Mouse (Mus musculus): ENCODE data around the gene Ncf2. TPM values are rescaled to one million over a fixed set of nuclear protein-coding genes. Genes with fewer than 3 reads are reported as not detected.

Ncf2 gene
- polyA plus RNA-seq, 1 experiment = 2.7 TPM

DNA sequence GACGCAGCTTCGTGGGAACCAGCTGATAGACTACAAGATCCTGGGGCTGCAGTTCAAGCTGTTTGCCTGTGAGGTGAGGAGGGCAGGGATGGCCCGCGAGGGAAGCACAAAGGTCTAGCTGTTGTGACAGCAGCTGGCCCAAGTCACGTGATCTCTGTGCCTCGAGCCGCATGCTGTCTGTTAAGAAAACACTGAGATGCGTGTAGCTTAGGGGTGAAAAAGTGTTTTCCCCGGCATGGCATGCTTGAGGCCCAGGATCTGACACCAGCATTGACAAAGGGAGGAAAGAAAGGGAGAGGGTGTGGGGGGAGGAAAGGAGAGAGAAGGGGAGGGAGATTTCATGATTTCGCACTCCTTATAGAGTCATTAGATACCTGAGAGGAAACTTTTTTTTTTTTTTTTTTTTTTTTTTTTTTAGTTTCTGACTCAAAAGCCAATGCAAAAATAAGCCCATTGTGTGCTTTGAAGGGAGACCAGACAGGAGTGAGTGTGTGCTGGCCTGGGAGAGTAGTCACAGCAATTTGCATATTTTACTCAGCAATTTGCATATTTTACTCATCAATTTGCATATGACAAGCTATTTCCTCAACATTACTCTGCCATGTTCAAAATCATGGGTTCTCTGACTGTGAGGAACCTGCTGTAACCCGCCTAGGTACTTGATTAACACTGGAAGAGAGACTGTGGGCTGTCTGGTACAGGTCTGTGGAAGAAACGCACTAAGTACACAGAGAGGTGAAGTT is 17.2 kb downstream of the Ncf2 start:
- 61% methylated on average over 12 of the region's 12 CpGs for WGBS
- no peak for TF ChIP-seq POLR2A (IDR thresholded peaks at IDR 0.05; ENCODE audit: borderline replicate concordance, insufficient read depth, low read length)
- TF ChIP-seq CTCF (IDR thresholded peaks at IDR 0.05; ENCODE audit: borderline replicate concordance, insufficient read depth, low read depth, low read length) = no peak
- no peak overlapping the region for H3K27ac ChIP-seq (ENCODE audit: insufficient read depth, low read length)

DNA sequence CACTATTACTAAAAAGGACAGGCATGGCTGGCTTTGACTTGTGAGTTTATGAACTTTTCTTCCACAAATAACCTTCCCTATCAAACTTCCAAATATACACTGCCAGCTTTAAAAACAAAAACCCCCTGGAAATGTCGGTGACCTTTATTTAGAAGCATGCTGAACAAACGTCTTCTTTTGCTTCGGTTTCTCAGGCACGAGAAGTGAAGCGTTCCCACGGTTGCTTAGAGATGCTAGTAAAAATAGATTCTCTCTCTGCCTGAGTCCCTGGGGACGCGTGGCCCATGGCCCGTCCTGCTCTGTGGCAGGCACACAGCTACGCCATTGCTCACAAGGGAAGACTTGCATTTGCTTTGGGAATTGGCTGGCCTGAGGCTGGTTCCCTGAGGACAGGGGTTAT is 17.8 kb downstream of the Ncf2 start:
- no peaks in the 10 kb centered on the region for H3K27me3 ChIP-seq (ENCODE audit: control insufficient read depth, insufficient read depth, low read length)
- WGBS = 17% methylated on average over 10 of the region's 10 CpGs
- no peak overlapping the region for H3K27ac ChIP-seq (ENCODE audit: insufficient read depth, low read length)
- H3K4me1 ChIP-seq (ENCODE audit: control insufficient read depth, insufficient read depth, low read length) = peaks cover 3% of the 10 kb centered on the region; the same call in 1 of the 2 replicates
- H3K4me3 ChIP-seq (replicated peaks; ENCODE audit: insufficient read depth, low read depth, low read length) = no peak overlapping the region
- no peak for TF ChIP-seq CTCF (IDR thresholded peaks at IDR 0.05; ENCODE audit: borderline replicate concordance, insufficient read depth, low read depth, low read length)
- no peak for TF ChIP-seq POLR2A (IDR thresholded peaks at IDR 0.05; ENCODE audit: borderline replicate concordance, insufficient read depth, low read length)
- no peak for DNase-seq

More for the DNA sequence above, 17.2 kb downstream of the Ncf2 start:
- Histone ChIP-seq H3K27me3 (ENCODE audit: control insufficient read depth, insufficient read depth, low read length) (no peaks in the 10 kb centered on the region), H3K4me3 (replicated peaks; ENCODE audit: insufficient read depth, low read depth, low read length) (no peak overlapping the region), H3K4me1 (ENCODE audit: control insufficient read depth, insufficient read depth, low read length) (peaks cover 3% of the 10 kb centered on the region; the same call in 1 of the 2 replicates)
- no peak for DNase-seq

DNA sequence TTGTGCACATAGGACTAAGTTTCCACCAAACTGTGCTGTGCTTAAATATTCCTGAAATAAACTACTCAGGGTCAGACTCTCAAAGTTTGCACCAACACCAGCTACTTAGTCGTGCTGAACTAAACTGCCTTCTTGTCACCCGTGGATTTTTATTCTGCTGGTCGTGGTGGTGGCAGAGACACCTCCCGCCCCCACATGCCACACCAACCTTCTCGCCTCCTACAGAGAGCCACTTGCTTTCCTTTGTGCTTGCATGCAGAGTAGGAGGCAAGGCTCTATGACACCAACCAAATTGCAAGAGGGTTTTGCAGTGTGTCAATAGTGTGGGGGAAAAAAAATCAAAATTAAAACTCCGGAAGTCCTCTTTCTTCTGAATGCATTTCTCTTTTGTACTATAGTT is 19.6 kb downstream of the Ncf2 start:
- H3K4me1 ChIP-seq (ENCODE audit: control insufficient read depth, insufficient read depth, low read length) = peaks cover 3% of the 10 kb centered on the region; the same call in 1 of the 2 replicates
- H3K27ac ChIP-seq (ENCODE audit: insufficient read depth, low read length) = no peak overlapping the region
- DNase-seq = no peak
- H3K4me3 ChIP-seq (replicated peaks; ENCODE audit: insufficient read depth, low read depth, low read length) = no peak overlapping the region
- TF ChIP-seq CTCF (IDR thresholded peaks at IDR 0.05; ENCODE audit: borderline replicate concordance, insufficient read depth, low read depth, low read length) = no peak
- no peak for TF ChIP-seq POLR2A (IDR thresholded peaks at IDR 0.05; ENCODE audit: borderline replicate concordance, insufficient read depth, low read length)
- no peaks in the 10 kb centered on the region for H3K27me3 ChIP-seq (ENCODE audit: control insufficient read depth, insufficient read depth, low read length)
- WGBS = 68% methylated on average over 6 of the region's 6 CpGs

DNA sequence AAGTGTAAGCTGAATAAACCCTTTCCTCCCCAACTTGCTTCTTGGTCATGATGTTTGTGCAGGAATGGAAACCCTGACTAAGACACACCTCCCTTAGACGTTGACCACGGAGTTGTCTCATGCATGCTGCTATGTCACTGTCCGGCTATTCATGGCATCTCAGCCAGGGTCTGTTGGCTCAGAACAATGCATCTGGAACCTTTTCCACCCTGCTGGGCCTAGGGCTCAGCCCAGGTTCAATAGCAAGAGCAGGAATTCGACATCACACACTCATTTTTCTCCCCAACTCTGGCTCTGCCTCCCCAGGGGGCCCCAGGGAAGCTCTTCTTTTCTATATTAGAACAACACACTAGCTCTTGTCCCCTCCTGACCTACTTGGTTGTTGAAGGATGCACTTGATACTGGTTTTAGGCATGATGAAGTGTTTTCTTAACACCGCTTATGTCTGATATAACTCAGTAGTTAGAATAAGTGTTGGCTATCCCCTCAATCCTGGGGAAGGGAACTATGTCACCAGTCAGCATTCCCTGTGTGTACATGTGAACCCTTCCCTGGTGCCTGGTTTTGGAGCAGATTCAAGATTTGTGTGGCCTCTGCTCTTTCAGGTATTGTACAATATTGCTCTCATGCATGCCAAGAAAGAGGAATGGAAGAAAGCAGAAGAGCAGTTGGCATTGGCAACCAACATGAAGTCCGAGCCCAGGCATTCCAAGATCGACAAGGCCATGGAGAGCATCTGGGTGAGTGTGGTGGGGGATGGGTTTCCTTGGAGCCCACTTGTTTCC is 21.1 kb downstream of the Ncf2 start:
- Histone ChIP-seq H3K27me3 (ENCODE audit: control insufficient read depth, insufficient read depth, low read length) (no peaks in the 10 kb centered on the region), H3K27ac (ENCODE audit: insufficient read depth, low read length) (no peak overlapping the region), H3K4me1 (ENCODE audit: control insufficient read depth, insufficient read depth, low read length) (no peaks in the 10 kb centered on the region), H3K4me3 (replicated peaks; ENCODE audit: insufficient read depth, low read depth, low read length) (no peak overlapping the region)
- no peak for TF ChIP-seq CTCF (IDR thresholded peaks at IDR 0.05; ENCODE audit: borderline replicate concordance, insufficient read depth, low read depth, low read length)
- no peak for DNase-seq
- WGBS = 44% methylated on average over 7 of the region's 7 CpGs

DNA sequence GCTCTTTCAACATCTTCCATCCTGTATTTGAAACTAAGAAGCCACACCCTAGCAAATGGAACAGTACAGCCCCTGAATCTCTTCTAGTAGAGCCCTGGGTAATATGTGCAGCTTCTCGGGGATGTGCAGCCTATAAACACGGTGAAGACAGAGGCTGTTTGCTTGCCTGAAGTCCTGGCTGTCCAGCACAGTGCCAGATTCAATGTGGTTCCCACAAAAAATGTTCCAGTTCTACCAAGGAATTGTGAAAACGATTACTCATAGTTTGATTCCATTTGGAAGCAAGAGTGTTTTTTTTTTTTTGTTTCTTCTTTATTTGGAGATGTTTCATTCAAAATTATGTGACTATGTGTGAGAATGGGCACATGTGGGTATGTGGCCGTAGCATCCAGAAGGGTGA is 21.8 kb downstream of the Ncf2 start:
- Histone ChIP-seq H3K27me3 (ENCODE audit: control insufficient read depth, insufficient read depth, low read length) (no peaks in the 10 kb centered on the region), H3K4me3 (replicated peaks; ENCODE audit: insufficient read depth, low read depth, low read length) (no peak overlapping the region), H3K27ac (ENCODE audit: insufficient read depth, low read length) (no peak overlapping the region), H3K4me1 (ENCODE audit: control insufficient read depth, insufficient read depth, low read length) (no peaks in the 10 kb centered on the region)
- DNase-seq = no peak
- no peak for TF ChIP-seq POLR2A (IDR thresholded peaks at IDR 0.05; ENCODE audit: borderline replicate concordance, insufficient read depth, low read length)
- no peak for TF ChIP-seq CTCF (IDR thresholded peaks at IDR 0.05; ENCODE audit: borderline replicate concordance, insufficient read depth, low read depth, low read length)
- 82% methylated on average over 4 of the region's 4 CpGs for WGBS

DNA sequence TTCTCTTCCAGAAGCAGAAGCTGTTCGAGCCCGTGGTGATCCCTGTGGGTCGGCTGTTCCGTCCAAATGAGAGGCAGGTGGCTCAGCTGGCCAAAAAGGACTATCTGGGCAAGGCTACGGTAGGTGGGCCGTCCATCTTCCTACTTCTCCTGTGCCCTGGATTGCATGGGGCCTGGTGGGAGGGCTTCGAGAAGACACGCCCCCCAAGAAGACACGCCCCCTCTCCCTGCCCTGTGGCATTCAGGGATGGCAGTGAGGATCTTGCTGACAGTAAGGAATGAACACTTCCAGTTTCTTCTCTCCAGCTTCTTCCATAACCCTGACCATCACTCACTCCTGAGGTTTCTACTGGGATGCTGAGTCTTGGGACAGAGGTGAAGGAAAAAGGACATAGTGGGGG is 24.2 kb downstream of the Ncf2 start:
- no peak overlapping the region for H3K4me3 ChIP-seq (replicated peaks; ENCODE audit: insufficient read depth, low read depth, low read length)
- TF ChIP-seq POLR2A (IDR thresholded peaks at IDR 0.05; ENCODE audit: borderline replicate concordance, insufficient read depth, low read length) (no peak), CTCF (IDR thresholded peaks at IDR 0.05; ENCODE audit: borderline replicate concordance, insufficient read depth, low read depth, low read length) (no peak)
- H3K27me3 ChIP-seq (ENCODE audit: control insufficient read depth, insufficient read depth, low read length) = no peaks in the 10 kb centered on the region
- H3K4me1 ChIP-seq (ENCODE audit: control insufficient read depth, insufficient read depth, low read length) = no peaks in the 10 kb centered on the region
- no peak for DNase-seq
- H3K27ac ChIP-seq (ENCODE audit: insufficient read depth, low read length) = no peak overlapping the region
- 58% methylated on average over 9 of the region's 9 CpGs for WGBS

DNA sequence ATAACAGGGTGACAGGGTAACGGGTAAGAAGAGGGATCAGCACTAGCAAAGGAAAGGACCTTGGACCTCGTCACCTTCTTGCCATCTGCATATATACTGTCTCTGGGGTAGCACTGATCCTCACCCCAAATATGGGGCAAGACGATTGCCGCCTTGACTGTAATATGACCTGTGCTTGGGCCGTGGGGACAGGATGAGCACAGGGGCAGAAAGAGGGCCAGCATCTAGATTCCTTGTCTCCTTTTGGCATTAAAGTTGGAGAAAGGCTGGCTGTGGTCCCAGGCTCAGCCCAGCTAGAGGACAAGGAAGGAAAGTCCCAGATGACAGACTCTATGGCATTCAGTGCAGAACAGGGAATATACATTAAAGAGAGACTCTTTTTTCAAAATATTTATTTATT is 26.5 kb downstream of the Ncf2 start:
- 26% methylated on average over 5 of the region's 5 CpGs for WGBS
- Histone ChIP-seq H3K4me1 (ENCODE audit: control insufficient read depth, insufficient read depth, low read length) (no peaks in the 10 kb centered on the region), H3K27ac (ENCODE audit: insufficient read depth, low read length) (no peak overlapping the region), H3K27me3 (ENCODE audit: control insufficient read depth, insufficient read depth, low read length) (no peaks in the 10 kb centered on the region), H3K4me3 (replicated peaks; ENCODE audit: insufficient read depth, low read depth, low read length) (no peak overlapping the region)
- no peak for DNase-seq
- TF ChIP-seq POLR2A (IDR thresholded peaks at IDR 0.05; ENCODE audit: borderline replicate concordance, insufficient read depth, low read length) = no peak
- no peak for TF ChIP-seq CTCF (IDR thresholded peaks at IDR 0.05; ENCODE audit: borderline replicate concordance, insufficient read depth, low read depth, low read length)

DNA sequence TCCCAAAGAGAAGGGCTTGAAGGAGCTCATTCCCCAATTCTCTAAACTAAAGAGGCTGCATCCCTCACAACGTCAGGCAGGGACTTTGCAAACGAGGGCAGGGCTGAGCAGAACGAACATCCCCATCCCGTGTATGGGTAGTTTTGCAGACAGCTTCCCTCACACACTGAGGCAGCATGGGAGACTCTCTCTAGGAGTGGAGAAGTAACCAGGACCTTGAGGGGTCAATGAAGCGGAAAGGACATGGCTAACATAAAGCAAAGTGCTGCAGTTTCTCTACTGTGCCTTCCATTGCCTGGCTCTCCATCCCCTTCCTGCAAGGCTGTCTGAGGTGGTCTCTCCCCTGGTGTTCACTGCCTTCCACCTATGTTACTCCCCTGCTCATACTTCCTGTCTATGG is 28.2 kb downstream of the Ncf2 start:
- no peak for DNase-seq
- H3K4me1 ChIP-seq (ENCODE audit: control insufficient read depth, insufficient read depth, low read length) = no peaks in the 10 kb centered on the region
- H3K4me3 ChIP-seq (replicated peaks; ENCODE audit: insufficient read depth, low read depth, low read length) = no peak overlapping the region
- 83% methylated on average over 5 of the region's 5 CpGs for WGBS
- no peaks in the 10 kb centered on the region for H3K27me3 ChIP-seq (ENCODE audit: control insufficient read depth, insufficient read depth, low read length)
- TF ChIP-seq CTCF (IDR thresholded peaks at IDR 0.05; ENCODE audit: borderline replicate concordance, insufficient read depth, low read depth, low read length) = no peak
- TF ChIP-seq POLR2A (IDR thresholded peaks at IDR 0.05; ENCODE audit: borderline replicate concordance, insufficient read depth, low read length) = no peak
- no peak overlapping the region for H3K27ac ChIP-seq (ENCODE audit: insufficient read depth, low read length)
